Mouse (Mus musculus): ENCODE results near the gene Als2. TPM values are rescaled to one million over a fixed set of nuclear protein-coding genes. Genes with fewer than 3 reads are reported as not detected.

Als2 gene
- total and polyA plus RNA-seq, 3 experiments, result 13.4 to 41.0 (median 25.0) TPM

DNA sequence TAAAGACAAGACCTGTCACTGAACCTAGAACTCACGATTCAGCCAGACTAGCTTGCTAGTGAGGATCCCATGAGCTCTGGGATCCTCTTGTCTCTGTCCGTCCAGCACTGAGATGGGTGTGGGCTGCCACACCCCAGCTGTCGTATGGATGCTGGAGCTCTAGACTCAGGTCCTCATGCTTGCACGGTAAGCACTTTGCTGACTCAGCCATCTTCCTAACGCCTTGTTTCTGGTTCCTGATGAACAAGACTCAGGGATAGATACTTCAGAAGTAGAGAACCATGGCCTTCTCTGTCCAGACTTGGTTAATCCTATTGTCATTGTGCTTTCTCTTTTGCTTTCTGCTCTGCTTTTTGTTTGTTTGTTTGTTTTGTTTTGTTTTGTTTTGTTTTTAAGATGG lies 48.8 kb upstream of the Als2 start:
- in situ Hi-C loops (cut with MboI; ENCODE audit: low pct_ligation_motif_present, low pct_unique_long_range_greater_than_20kb, low sequenced_read_pairs) (no loop called here), dilution Hi-C loops (cut with MboI; ENCODE audit: extremely low pct_ligation_motif_present, extremely low pct_unique_long_range_greater_than_20kb, low sequenced_read_pairs) (no loop called here)
- Histone ChIP-seq H3K36me3 (replicated peaks in 1 of 2; ENCODE audit: control insufficient read depth in 1 of 2, insufficient read depth in 1 of 2, low read length in 1 of 2) (no peaks in the 10 kb centered on the region), H3K79me2 (replicated peaks; ENCODE audit: control insufficient read depth, extremely low read depth, insufficient read depth, poor library complexity, severe bottlenecking) (no peaks in the 10 kb centered on the region), H3K4me3 (replicated peaks in 1 of 3; ENCODE audit: low read depth in 2 of 3, low read length in 2 of 3, poor library complexity in 1 of 3) (no peak overlapping the region), H3K9me3 (replicated peaks; ENCODE audit: low read length) (no peaks in the 10 kb centered on the region), H3K27ac (ENCODE audit: insufficient read depth, low read depth) (no peak overlapping the region), H3K27me3 (replicated peaks) (no peaks in the 10 kb centered on the region), H3K9ac (ENCODE audit: insufficient read depth, low read depth) (no peak overlapping the region), H3K4me2 (ENCODE audit: insufficient read depth, low read depth, poor library complexity, severe bottlenecking) (no peak overlapping the region), H3K4me1 (ENCODE audit: control insufficient read depth in 1 of 2, insufficient read depth in 2 of 2) (no peaks in the 10 kb centered on the region)
- DNase-seq (ENCODE audit: extremely low read depth), result no peak
- peak; percentile 81 for TF ChIP-seq MAFK (IDR thresholded peaks at IDR 0.05; ENCODE audit: insufficient replicate concordance, low read length)
- no peak for TF ChIP-seq EP300 (IDR thresholded peaks at IDR 0.05; ENCODE audit: low read length)

GRCm38 (mm10) chr1:59272189-59272588 lies 35.2 kb upstream of the Als2 start:
- Histone ChIP-seq H3K27me3 (replicated peaks) (no peaks in the 10 kb centered on the region), H3K4me3 (replicated peaks in 1 of 3; ENCODE audit: low read depth in 2 of 3, low read length in 2 of 3, poor library complexity in 1 of 3) (no peak overlapping the region), H3K9me3 (replicated peaks; ENCODE audit: low read length) (no peaks in the 10 kb centered on the region), H3K79me2 (replicated peaks; ENCODE audit: control insufficient read depth, extremely low read depth, insufficient read depth, poor library complexity, severe bottlenecking) (no peaks in the 10 kb centered on the region), H3K4me2 (ENCODE audit: insufficient read depth, low read depth, poor library complexity, severe bottlenecking) (no peak overlapping the region), H3K27ac (ENCODE audit: insufficient read depth, low read depth) (no peak overlapping the region), H3K4me1 (ENCODE audit: control insufficient read depth in 1 of 2, insufficient read depth in 2 of 2) (peaks cover 0 to 4% of the 10 kb centered on the region in 2 experiments; a peak in 2 of 4 replicates), H3K36me3 (replicated peaks in 1 of 2; ENCODE audit: control insufficient read depth in 1 of 2, insufficient read depth in 1 of 2, low read length in 1 of 2) (no peaks in the 10 kb centered on the region), H3K9ac (ENCODE audit: insufficient read depth, low read depth) (no peak overlapping the region)
- in situ Hi-C loops (cut with MboI; ENCODE audit: low pct_ligation_motif_present, low pct_unique_long_range_greater_than_20kb, low sequenced_read_pairs) (no loop called here), dilution Hi-C loops (cut with MboI; ENCODE audit: extremely low pct_ligation_motif_present, extremely low pct_unique_long_range_greater_than_20kb, low sequenced_read_pairs) (no loop called here)
- TF ChIP-seq MAFK (IDR thresholded peaks at IDR 0.05; ENCODE audit: insufficient replicate concordance, low read length) (no peak), ZC3H11A (IDR thresholded peaks at IDR 0.05; ENCODE audit: low read depth, low read length) (no peak), MEF2A (IDR thresholded peaks at IDR 0.05; ENCODE audit: borderline replicate concordance, low read depth, low read length) (no peak), JUND (conservative IDR thresholded peaks at IDR 0.05; ENCODE audit: low read depth, low read length) (no peak), TBP (conservative IDR thresholded peaks at IDR 0.05; ENCODE audit: low read depth, low read length) (no peak), HCFC1 (IDR thresholded peaks at IDR 0.05; ENCODE audit: low read depth, low read length) (no peak), MYC (IDR thresholded peaks at IDR 0.05; ENCODE audit: low read depth, low read length) (no peak), RCOR1 (conservative IDR thresholded peaks at IDR 0.05; ENCODE audit: low read depth, low read length) (no peak), E2F4 (IDR thresholded peaks at IDR 0.05; ENCODE audit: insufficient replicate concordance, low read depth, low read length) (no peak), CTCF (conservative IDR thresholded peaks at IDR 0.05 in 1 of 2, IDR thresholded peaks at IDR 0.05 in 1 of 2; ENCODE audit: low read depth in 2 of 2, low read length in 2 of 2) (no peak), BHLHE40 (IDR thresholded peaks at IDR 0.05; ENCODE audit: low read depth, low read length) (no peak), MAX (IDR thresholded peaks at IDR 0.05; ENCODE audit: low read length) (no peak), ZMIZ1 (IDR thresholded peaks at IDR 0.05; ENCODE audit: low read depth, low read length) (no peak), GABPA (IDR thresholded peaks at IDR 0.05; ENCODE audit: insufficient replicate concordance, low read depth, low read length) (no peak), MAZ (IDR thresholded peaks at IDR 0.05; ENCODE audit: low read depth, low read length) (no peak), USF2 (conservative IDR thresholded peaks at IDR 0.05; ENCODE audit: low read depth, low read length) (no peak)
- no peak for DNase-seq (ENCODE audit: extremely low read depth)
